Mouse (Mus musculus): ENCODE data around the gene Sh2d7.

- TF ChIP-seq POLR2A (IDR thresholded peaks at IDR 0.05; ENCODE audit: low read depth, low read length) = no peak
- TF ChIP-seq CTCF (IDR thresholded peaks at IDR 0.05; ENCODE audit: borderline replicate concordance, insufficient read depth, low read length) = no peak
These were observed 1.3 kb upstream of the Sh2d7 start for GRCm38 (mm10) chr9:54537480-54537879.

All from embryonic fibroblast, embryonic 13.5 days (primary cell).